Mouse (Mus musculus) c-Kit-negative CD71-positive TER-119-positive erythroid progenitor cells, embryonic 14.5 days (primary cell): Measurements from ENCODE around the gene Prickle2.

Experiments
- DNase-seq: peaks from one replicate; pipeline ENCODE4 v3.0.0-alpha.2; 2013; ENCODE audit warnings: low read depth, low spot score

Prickle2 gene

GRCm38 (mm10) chr6:92518438-92518968 is 187.5 kb downstream of the Prickle2 start:
- no peak for DNase-seq

DNA sequence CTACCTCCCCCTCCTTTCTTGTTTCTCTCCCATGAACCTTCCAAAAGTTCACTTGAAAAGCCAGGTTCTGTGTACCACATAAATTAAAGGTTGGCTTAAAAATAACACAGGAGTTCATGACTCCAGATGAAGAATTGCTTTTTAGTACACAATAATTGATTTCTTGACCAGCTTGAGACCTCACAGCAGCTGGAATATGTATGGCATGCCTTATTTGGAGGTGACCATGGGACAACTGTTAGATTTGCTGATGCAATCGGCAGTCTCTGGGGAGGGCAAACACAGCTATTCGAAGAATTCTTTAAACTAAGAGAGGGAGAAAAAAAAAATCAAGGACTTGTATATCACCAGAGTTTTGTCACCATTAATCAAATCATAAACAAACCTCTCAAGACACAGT is 189.0 kb downstream of the Prickle2 start:
- DNase-seq = no peak

- DNase-seq = no peak
Measured at GRCm38 (mm10) chr6:92512001-92512400, 194.0 kb downstream of the Prickle2 start.

DNA sequence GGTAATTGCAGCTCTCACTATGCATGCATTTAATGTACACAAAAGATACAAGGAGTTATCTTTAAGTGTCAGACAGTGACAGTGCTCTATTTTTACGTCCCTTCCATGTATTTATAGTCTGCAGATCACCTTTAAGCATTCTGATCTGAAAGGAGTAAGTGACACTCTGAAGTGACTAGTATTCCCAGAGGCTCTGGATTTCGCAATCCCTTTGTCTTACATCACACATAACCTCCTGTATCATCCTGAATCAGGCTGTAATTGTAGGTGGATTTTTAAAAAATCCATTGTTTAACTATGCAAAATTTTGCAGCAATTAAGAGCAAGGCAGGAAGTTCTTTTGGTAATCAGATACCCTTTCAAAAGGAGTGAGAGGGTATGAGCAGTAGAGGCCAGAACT is 196.2 kb downstream of the Prickle2 start:
- no peak for DNase-seq

DNA sequence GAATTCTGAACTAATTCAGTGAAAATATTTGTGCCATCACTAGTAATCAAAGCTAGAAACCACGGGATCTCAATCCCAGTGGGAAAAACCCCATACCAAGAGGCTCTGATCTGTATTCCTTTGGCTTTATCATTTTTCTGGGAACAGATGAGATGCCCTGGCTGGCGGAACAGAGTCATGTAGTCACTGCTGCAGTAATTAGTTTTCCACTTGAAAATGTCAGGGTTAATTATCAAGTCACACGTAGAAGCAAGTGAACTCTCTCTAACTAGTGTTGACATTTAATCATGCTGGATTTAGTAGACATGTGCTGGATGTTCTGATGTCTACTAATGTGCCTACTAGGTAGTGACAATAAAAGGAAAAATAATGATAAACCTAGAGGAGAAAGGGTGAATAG is 199.7 kb downstream of the Prickle2 start:
- no peak for DNase-seq

DNA sequence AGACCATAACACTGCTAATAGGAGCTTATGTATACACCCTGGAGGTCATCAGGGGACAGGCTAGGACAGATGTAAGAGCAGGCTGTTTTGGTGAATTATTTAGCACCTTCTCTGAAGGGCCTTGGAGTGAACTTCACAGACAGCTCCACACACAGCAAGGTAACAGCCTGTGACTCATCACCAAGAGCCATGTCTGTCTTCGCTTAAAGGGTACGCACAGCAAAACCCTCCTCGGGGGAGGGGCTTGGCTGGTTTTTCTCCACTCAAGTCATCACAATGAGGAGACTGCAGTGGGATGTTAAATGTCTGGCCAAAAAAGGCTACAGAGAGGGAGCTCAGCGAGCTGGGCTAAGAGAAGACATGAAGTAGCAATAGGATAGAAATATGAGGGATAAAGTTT is 206.5 kb downstream of the Prickle2 start:
- no peak for DNase-seq

- DNase-seq = no peak
Measured at GRCm38 (mm10) chr6:92498574-92498973, 207.4 kb downstream of the Prickle2 start.

GRCm38 (mm10) chr6:92497279-92497678 is 208.7 kb downstream of the Prickle2 start:
- DNase-seq = no peak

DNA sequence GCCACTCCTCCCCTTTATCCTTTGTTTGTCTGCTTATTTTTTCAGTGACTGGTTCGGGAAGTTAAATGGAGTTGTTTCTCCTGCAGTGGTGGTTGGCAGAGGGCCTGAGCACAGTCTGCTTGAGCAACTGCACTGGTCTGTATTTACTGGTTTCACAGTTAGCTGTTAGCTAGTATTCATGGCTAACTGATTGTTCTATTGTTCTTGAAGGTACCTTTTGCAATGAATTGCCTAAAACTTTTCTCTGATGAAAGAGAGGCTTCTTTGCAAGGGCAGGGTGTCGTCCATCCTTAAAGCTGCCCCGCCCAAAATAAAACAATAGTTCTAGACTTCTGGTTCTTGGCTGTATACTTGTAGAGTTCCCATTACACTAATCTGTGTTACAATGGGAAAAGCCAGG is 210.5 kb downstream of the Prickle2 start:
- DNase-seq = no peak

GRCm38 (mm10) chr6:92481690-92481956 is 224.3 kb downstream of the Prickle2 start:
- DNase-seq = no peak

- no peak for DNase-seq
Measured at GRCm38 (mm10) chr6:92480941-92481689, 224.8 kb downstream of the Prickle2 start.

GRCm38 (mm10) chr6:92478612-92479011 is 227.3 kb downstream of the Prickle2 start:
- no peak for DNase-seq

DNA sequence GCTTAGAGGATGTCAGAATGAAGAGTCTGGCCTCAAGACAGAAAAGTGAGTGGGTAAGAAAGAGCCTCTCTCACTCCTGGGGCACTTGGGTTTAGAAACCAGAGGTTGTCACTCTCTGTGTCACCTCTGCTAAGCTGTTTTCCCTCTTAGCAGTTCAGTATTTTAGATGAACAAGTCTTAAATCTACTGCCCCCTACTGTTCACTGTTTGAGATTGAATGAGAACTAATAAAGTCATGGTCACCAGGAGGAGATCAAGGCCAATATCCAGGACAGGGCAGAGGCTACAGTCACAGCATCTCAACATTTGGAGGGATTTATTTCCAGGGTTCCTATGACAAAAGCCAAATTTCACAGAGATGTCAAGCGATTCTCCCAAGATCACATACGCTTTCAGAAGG is 228.3 kb downstream of the Prickle2 start:
- no peak for DNase-seq

DNA sequence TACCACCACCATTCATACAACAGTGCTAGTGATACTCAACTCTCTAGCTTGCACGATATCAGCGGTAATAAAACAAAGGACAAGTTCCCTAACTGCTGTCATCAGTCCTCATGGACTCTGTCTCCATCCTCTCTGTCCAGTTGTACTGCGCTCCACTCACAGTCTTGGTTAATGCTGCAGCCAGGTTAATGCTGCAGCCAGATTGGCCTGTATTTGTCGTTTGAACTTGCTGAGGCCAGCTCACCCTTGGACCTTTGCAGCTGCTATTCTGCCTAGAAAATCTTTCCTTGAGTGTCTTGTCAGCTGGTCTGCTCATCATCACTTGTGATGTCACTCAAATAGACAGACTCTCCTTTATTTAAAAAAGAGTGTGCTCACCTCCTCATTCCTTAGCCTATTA is 236.5 kb downstream of the Prickle2 start:
- no peak for DNase-seq

GRCm38 (mm10) chr6:92468892-92469291 is 237.1 kb downstream of the Prickle2 start:
- no peak for DNase-seq

DNA sequence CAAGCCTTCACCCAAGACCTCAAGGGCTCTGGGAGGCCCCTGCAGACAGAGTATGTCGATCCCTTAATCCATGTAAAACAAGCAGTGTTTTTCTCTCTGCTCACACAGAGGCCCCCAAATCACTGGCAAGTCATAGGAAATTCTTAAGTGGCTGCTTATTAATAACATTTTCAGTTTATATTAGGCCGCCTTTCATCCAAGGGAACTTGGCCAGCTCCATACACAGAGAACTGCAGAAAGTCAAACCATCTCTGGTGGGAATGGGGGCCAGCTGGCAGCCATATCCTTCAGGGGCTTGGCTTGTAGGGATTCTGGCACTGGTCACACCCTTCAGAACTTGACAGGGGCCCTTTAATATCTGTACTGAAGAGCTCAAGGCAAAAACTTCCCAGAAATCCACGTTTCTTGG is 237.6 kb downstream of the Prickle2 start:
- DNase-seq = no peak

GRCm38 (mm10) chr6:92467343-92467742 is 238.6 kb downstream of the Prickle2 start:
- no peak for DNase-seq

DNA sequence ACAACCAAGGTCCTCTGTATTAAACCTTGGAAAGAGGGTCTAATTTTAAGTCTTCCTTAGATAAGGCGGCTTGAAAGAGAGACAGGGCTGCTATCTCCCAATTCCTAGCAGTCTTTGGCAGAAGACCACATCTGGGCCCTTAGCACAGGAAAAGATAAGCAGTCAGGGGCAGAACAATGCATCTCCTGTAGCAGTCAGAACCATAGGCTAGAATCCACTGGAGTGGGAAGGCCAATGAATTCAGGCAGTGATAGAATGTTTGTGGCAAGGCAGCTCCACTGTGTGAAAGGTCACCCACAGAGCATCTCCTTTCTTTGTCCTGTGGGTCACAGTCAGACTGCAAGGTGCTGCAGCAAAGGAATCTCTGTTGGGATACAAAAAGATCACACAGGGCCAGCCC is 240.3 kb downstream of the Prickle2 start:
- no peak for DNase-seq

DNA sequence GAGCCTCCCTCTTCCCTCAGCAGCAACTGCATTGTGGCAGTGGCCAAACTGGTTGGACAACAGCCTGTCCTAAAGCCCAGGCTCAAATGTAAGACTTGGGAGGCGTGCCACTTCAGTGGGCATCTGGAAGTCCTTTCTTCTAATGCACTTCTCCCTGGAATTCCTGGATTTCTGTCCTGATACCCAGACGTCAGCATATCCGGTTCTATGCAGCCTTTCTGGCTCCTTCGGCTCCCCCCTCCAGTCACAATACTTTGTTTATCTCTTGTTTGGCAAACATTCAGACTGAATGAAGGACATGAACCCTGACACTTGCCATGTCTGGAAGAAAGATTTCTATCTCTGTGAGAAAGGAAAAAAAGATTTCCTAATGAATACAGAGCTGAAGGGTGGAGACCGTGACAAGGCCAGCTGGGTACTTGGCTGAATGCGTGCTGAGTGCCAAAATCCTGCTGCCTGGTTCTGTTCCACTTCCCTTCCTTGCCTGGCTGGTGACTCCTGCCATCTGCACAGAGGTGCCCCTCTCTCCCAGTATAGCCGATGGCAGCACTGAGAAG is 241.1 kb downstream of the Prickle2 start:
- no peak for DNase-seq

DNA sequence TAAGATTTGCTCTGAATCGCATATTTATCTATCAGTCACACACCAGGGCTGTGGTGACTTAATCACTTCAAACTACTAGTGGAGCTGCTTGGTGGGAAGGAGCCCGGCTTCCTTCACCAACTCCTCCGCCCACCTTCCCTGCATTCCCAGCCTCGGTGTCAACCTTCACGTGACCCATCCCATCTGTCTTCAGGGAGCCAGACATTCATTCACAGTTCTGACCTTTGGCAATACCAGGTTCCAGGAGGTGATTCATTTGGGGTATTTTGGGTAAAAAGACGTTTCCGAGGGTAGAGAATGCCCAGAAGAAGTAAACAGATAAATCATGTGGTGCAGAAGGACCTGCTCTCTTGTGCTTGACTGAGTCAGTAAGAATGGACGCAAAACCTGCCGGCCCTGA is 242.2 kb downstream of the Prickle2 start:
- no peak for DNase-seq

DNA sequence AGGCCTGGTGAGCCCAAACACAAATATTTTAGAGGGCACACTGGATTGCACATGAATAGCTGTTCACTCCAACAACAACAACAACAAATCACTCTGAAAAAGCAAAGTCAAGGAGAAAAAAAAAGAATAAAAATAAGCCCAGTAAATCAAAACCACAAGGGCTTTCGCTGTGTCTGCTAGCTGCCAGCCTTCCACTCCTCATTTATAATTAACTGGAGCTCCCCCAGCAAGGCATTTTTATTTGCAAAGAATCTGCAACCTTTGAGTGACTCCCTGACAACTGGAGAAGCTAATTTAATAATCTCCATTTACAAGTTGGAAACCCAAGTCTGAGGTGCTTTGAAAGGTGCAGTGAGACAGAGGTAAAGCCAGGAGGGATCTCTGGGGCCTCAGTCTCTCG is 245.2 kb downstream of the Prickle2 start:
- DNase-seq = no peak

- no peak for DNase-seq
Measured at GRCm38 (mm10) chr6:92458026-92458425, 247.9 kb downstream of the Prickle2 start.

- no peak for DNase-seq
Measured at GRCm38 (mm10) chr6:92451421-92451820, 254.5 kb downstream of the Prickle2 start.

DNA sequence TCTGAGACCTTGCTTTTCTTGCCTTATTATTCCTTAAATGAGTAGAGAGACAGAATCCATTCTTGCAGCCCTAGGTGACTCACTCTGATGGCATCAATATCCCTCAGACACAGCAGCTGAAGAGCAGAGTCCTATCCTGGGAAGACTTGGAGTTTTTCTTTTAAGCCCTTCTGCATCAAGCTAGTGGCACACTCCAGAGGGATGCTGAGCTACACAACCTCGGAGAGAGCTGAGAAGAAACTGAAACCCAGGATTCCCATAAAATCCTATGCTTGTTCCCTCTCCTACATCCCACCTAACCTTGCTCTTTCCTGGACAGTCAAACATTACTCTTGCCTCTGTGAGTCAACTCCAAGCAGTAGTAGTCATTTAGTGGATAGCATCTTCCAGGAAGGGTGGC is 256.0 kb downstream of the Prickle2 start:
- DNase-seq = no peak
